Mouse (Mus musculus) bone marrow macrophage, adult 2 months (primary cell): ENCODE data around the gene Cpeb4.

ENCODE experiments used
- CTCF ChIP-seq: IDR thresholded peaks from 2 replicates; pipeline ENCODE4 v1.5.1; 2012; ENCODE audit warnings: low read depth, mild to moderate bottlenecking, low read length, moderate library complexity
- POLR2A ChIP-seq: IDR thresholded peaks from 2 replicates; pipeline ENCODE4 v1.6.1; 2012; ENCODE audit warnings: mild to moderate bottlenecking, low read depth, low read length, borderline replicate concordance

DNA sequence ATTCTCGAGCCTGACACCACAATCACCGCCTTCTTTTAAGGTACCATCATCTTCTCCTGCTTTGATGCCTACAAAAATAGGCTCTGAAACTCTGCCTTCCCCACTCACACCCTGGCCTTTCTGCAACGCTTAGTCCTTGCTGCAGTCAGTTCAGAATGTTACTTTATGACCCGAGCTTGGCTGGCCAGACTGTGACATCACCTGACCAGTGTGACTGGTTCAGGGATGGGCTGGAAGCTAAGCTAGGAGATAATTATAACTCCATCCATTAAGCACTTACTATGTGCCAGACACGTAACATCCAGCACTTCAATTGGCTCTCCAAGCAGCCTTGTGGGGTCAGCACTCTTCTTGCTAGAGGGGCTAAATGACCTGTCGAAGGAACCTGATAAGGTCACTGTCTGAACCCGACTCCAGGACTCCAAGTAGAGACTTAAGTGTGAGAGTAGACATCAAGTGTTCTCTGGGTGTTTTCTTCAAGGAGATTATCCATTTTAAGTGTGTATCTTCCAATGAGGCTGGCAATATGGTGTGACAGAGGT lies 39.5 kb upstream of the Cpeb4 start:
- TF ChIP-seq CTCF: no peak
- no peak for TF ChIP-seq POLR2A
